Mouse (Mus musculus) gastrocnemius, postnatal 25 days (tissue): ENCODE data around the gene Rexo1. TPM values are rescaled to one million over a fixed set of nuclear protein-coding genes. Genes with fewer than 3 reads are reported as not detected.
A peak's percentile ranks its signal among the peaks of the same experiment; 100 is the strongest.
"Not testable (repeated sequence)": the region's sequence is repeated elsewhere in the genome, so short reads cannot be mapped to it uniquely, and the experiment has no call there.

Source experiments
- DNase-seq: peaks from one replicate; pipeline ENCODE4 v3.0.0; 2022
- long read RNA-seq, 2 experiments: library from polyadenylated mRNA; stranded (forward); transcript quantifications; one replicate each; pipeline ENCODE4 v2.0.0; 2021
- total RNA-seq, 2 experiments: library from RNA; stranded (reverse); gene quantifications; 1 replicate in 1 of 2; 2 replicates in 1 of 2; pipeline ENCODE4 v1.2.3; 2021

Gene Rexo1
- 1 to 10 TPM; 8.4 to 9.3 TPM for total RNA-seq
- long read RNA-seq, experiment 1, full-length matches to known transcripts: 1 of 8 reads
- long read RNA-seq, experiment 1, partial matches to known transcripts: 3 of 8 reads
- long read RNA-seq, experiment 1, other reads (novel, unspliced or antisense): 4 of 8 reads
- long read RNA-seq, experiment 2, full-length matches to known transcripts: 4 of 10 reads
- long read RNA-seq, experiment 2, partial matches to known transcripts: 2 of 10 reads
- long read RNA-seq, experiment 2, other reads (novel, unspliced or antisense): 4 of 10 reads

DNA sequence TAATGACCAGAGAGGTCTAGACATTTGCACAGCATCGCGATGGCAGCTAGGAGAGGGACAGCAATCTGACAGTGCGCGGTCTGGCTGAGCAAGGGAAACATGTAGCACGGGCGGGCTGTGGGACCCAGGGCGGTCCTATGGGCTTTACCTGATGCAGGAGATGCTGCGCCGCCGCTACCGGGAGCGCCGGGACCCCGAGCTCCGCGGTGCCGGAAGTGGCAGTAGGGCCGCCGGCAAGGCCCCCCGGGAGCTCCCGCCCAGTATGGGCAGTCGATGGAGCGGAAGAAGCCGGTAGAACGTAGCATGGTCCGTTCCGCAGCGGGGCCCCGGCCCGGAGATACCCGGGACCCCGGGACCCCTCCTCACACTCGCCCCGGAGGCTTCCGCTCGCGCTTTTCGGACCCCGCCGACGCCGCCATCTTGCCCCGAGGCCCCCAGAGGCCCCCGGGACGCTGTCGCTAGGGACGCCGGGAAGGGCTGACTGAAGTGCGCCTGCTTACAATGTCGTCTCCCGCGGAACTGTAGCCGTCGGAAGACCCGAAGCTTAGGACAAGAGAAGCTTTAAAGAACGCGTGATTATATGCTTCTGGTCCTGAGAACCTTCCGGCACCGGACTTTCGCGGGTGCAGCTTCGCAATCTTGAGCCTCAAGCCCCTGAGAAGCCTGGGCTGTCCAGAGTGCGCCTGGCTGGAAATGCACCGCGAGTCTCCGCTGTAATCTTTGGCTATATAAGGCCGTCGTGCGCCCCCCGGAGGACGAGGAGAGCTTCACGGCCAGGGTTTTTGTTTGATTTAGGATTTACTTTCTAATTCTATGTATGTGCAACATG, at the start of gene Rexo1:
Gene Rexo1, minus strand, starts transcription at position 445 of the 829 bp plus-strand sequence.
- DNase-seq: peak; percentile 88

DNA sequence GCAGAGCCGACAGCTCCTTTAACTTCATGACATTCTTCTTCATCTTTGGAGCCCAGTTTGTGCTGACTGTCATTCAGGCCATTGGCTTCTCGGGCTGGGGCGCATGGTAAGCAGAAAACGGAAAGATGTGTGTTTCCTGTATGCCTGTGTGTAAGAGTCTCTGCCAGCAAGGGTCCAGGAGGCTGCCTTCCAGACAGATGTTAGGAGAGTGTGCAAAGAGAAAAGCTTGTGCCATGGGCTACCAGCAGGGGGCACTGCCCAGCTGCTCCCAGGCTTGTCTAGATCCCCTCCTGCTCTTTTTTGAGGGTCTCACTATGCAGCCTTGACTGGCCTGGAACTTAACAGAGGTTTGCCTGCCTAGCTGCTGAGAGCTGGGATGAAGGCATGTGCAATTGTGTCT, 49.7 kb upstream of the Rexo1 start:
- no peak for DNase-seq

DNA sequence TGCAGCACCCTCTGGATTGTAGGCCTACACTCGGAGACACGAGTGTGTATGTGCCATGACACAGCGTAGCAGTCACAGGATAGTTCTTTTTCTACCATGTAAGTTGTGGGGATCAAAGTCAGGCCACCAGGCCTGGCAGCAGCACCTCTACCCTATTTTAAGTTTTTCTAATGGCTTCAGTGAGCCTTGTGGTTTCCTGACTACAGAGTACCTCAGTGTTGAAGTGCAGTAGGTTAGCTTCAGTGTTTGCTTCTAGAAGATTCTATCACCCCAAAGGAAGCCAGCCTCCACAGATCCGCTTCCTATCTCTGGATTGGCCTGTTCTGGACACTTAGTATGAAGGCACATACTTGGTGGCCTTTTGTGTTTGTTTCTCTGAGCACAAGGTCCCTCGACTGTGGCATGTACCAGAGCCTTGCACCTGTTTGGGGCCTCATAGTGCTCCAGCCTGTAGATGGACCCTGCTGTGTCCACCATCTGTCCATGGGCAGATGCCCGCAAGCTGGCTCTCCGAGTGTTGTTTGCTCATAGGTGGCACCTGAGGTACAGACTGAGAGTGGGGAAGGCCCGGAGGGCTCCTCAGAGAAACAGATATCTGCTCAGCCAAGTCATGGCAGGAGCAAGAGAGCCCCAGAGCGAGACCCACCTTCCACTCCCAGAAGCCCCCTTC, 48.9 kb upstream of the Rexo1 start:
- DNase-seq: no peak

DNA sequence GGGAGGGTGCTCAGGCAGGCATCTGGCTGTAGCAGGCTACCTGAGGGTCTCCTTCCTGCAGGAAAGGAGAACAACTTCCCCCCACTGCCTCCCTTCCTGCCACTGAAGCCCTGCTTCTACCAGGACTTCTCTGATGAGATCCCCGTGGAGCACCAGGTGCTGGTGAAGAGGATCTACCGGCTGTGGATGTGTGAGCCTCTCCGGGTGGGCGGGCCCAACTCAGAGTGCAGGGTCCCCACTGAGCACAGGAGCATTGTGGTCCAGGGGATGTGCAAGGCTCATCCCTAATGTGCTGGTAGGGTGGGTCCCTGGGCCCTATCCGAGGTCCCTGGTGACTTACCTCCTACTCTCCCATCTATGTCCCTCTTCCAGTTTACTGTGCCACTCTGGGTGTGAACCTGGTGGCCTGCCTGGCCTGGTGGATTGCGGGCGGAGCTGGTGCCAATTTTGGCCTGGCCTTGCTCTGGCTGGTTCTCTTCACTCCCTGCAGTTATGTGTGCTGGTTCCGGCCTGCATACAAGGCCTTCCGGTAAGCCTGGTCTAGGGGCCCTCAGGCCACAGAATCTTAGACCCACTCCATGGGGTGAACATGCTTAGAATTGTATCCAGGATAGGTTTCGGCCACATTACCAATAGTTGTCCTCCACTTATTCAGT, 48.0 kb upstream of the Rexo1 start:
- DNase-seq: no peak

DNA sequence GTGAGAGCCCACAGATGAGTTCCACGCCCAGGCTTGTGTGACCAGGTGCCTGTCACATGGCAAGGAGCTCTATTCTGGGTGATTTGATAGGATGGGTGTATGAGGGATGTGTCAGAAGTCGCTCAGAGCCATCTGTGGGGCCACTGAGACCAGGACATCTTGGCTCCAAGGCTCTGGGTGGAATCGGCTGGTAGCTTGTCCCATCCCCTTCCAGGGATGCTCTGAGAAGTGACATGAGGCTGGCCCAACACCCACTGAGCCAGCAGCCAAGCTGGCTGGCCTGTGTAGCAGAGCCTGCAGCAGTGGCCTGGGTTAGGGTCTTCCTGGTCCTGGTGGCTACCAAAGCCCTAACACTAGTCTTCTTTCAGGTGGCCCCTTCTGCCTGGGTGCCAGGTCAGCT, 47.1 kb upstream of the Rexo1 start:
- no peak for DNase-seq

DNA sequence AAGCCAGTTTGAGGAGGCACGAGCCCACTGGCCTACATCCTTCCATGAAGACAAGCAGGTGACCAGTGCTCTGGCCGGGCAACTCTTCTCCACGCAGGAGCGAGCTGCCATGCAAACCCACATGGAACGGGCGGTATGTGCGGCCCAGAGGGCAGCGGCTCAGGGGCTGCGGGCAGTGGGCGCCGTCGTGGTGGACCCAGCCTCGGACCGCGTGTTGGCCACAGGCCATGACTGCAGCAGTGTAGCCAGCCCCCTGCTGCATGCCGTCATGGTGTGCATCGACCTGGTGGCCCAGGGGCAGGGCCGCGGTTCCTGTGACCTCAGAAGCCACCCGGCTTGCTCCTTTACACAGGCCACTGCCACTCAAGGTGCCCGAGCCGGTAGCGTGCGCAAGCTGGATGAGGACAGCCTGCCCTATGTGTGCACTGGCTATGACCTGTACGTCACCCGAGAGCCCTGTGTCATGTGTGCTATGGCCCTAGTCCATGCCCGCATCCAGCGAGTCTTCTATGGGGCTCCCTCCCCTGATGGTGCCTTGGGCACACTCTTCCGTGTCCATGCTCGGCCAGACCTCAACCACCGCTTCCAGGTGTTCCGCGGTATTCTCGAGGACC, 45.5 kb upstream of the Rexo1 start:
- DNase-seq: no peak

DNA sequence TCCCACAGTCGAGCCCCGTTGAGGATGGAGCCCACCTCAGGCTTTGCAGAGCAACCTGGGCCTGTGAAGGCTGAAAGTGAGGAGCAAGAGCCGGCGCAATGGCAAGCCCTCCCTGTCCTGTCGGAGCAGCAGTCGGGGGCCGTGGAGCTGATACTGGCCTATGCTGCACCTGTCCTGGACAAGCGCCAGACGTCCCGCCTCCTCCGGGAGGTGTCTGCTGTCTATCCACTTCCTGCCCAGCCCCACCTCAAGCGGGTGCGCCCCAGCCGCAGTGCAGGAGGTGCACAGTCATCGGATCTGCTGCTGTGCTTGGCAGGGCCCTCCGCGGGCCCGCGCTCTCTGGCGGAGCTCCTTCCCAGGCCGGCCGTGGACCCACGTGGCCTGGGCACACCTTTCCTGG, 44.9 kb upstream of the Rexo1 start:
- no peak for DNase-seq

DNA sequence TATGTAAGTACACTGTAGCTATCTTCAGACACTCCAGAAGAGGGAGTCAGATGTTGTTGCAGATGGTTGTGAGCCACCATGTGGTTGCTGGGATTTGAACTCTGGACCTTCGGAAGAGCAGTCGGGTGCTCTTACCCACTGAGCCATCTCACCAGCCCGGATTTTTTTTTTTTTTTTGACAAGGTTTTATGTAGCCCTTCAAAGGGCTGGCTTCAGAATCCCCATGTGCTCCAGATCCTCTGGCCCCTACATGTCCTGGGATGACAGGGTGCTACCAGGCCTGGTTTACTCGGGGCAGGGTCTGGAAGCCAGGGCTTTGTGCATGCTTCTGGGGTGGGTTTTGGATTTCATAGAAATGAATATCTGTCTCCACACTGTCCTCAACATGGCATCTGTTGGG, 44.4 kb upstream of the Rexo1 start, which contains the start of gene Gm49322:
Gene Gm49322, plus strand, starts transcription at position 301 of the 400 bp plus-strand sequence.
- not testable (repeated sequence) for DNase-seq

DNA sequence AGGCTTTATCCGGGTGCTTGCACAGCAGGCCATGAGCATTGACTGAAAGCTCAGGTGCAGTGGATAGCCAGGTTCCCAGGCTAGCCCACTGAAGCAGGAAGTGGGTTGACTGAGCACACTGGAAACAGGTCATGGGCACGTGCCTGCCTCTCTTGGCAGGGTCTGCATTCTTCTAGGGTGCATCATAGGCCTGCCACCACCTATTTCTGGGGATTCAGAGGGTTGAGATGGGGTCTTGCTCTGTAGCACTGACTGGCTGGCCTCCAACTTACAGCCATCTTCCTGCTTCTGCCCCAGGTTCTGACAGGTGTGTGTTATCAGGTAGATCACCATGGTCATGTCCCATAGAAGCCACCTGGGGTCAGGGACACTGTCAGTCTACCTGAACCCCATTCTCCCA, 43.6 kb upstream of the Rexo1 start:
- no peak for DNase-seq

DNA sequence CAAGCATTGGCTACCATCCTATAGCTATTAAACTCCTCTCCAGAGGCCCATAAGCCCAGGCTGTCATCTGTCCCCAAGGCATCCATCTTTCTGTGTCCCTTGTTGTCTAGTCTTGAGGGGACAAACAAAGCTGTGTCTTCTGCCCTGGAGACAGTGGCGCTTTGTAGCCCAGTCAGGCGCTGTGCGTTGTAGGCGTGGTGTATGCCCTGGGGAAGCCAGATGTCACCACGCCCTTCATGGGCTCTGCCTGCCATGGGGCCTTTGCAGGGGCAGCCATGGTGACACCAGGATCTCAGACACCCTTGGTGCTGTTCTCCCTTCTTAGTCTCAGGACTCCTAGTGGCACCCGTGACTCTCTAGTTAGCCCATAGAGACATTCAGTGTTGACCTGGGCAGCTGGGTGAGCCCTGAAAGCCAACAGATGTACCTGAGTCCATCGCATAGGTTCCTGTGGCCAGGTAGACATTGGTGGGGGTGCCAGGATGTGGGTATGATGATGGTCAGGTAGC, 42.7 kb upstream of the Rexo1 start:
- no peak for DNase-seq

DNA sequence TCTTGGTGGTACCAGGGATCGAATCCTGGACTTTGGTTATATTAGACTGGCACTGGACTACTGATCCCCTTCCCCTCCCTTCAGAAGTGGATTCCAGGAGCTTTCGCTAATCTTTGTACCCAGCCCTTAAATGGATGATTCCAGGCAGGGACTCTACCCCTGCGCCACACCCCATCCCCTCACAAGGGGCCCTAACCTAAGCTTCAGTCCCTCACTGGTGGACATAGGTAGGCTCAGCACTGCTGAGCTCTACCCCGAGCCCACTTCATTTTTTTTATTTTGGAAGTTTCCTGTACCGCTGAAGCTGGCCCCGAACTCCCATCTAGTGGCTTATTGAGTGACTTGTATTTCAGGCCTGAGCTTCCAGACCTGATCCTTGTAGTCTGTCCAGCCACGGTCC, 42.0 kb upstream of the Rexo1 start:
- no peak for DNase-seq

DNA sequence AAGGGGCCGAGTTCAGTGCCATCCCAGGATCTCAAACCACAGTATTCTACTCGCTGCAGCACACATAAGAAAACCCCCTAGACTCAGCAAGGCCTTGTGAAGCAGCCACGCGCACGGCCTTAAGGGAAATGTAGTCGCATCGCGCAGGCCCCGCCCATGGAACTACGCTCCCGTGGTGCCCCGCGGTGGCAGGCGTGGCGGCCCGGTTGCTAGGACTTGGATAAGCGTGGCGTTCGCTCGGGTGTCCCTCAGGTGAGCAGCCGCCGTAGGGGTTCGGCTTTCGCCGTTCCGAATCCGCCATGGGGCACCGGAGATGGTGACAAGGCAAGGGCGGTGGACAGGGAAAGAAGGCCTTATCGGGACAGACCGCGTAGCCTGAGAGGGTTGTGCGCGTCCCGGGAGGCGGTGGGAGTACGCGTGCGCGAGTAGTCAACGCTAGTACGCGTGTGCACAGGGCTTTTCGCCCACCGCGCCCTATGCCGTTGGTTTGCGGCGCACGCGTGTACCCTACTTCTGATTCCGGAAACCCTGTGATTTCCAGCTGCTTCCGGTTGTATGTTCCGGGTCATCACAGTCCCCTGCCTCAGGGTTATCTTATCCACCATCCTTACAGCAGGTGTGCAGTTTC, 41.5 kb upstream of the Rexo1 start, which contains the start of the genes Scamp4 and Adat3:
Gene Scamp4, plus strand, starts transcription at position 175 of the 628 bp plus-strand sequence.
Gene Adat3, plus strand, starts transcription at position 183 of the 628 bp plus-strand sequence.
- peak; percentile 94 for DNase-seq

DNA sequence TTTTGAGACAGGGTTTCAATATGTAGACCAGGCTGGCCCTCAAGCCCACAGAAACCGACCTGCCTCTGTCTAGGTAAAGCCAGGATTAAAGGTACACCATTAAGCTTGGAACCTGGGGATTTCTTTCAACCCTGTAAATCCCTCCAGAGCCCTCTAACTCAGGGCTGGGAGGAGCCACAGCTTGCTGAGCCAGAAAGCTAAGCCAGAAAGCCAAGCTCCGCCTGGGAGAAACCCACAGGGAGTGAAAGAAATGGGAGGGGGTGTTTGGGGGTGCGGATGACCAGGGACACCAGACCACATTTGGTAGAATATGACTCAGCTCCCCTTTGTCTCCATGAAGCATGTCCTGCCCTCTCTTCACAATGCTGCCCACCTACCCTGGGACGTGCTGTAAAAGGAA, 35.0 kb upstream of the Rexo1 start:
- no peak for DNase-seq

DNA sequence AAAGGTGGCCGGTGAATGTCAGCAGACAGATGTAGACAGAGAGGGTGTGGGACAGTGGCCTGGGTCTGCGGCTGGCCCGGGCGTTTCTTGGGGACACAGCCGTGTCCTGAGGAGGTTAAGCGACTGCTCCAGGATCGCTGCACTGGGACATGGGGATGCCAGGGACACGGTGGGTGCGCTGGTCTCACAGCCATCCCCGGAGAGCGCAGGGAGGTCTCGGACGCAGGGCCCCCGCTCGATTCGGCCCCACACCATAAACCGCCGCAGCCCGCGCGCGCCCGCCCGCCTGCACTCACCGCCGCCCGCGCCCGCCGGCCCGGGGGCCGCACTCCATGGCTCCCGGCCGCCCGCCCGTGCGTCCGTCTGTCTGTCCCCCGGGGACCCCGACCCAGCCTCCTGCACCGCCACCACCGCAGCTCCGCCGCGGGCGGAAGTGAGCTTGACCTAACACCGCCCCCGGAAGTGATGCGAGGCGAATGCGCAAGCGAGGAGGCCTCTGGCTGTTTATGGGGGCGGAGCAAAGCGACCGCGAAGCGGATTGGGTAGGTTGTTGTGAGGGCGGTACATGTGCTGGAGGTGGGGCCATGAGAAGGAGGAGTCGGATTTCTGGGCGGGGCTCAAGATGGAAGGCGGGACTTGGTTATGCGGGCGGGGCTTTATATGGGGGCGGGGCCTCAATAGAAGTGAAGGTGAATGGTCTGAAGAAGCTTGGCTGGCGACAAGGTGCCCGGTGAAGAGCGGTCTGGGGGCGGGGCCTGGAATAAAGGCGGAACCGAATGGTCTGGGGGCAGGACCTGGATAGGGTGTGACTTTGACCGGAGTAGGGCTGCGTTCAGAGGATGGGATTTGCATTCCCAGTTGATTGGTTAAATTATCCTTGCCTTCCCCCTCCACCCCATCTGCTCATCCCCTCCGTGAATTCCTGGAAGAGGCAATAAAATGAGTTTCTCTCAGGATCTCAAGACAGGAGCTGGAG, 28.8 kb upstream of the Rexo1 start, which contains the start of gene Abhd17a:
Gene Abhd17a, minus strand, starts transcription at position 463 of the 976 bp plus-strand sequence.
- peak; percentile 96 for DNase-seq

DNA sequence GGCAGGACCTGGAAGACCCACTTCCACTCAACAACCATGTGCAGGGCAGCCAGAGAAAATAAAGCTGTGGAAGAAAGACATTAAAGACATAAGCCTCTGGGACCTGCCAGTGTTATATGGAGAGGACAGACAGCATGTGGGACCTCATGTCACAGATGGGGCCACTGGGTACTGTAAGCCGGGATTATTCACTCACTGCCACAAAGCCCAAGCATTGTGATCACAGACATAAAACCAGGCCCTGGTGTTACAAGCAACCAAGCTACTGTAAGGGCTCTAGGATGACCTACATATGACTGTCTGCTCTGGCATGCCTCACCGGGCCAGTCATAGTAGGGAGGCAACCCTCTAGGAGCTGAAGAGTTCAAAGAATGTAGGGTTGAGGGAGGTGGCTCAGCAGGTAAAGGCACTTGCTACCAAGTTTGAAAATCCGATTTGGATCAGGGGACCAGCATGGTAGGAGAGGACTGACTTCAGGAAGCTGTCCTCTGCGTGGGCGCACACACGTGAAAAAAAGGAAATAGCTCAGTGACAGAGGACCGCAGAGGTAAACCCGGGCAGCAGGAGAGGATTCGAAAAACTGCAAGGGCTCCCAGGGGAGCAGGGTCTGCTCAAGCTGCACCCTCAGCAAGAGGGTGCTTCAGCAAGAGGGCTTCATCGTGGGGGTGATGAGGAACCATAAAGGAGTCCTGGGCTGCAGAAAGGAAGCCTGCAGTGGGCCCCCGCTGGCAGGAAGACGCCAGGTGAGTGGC, 27.9 kb upstream of the Rexo1 start:
- DNase-seq: no peak

DNA sequence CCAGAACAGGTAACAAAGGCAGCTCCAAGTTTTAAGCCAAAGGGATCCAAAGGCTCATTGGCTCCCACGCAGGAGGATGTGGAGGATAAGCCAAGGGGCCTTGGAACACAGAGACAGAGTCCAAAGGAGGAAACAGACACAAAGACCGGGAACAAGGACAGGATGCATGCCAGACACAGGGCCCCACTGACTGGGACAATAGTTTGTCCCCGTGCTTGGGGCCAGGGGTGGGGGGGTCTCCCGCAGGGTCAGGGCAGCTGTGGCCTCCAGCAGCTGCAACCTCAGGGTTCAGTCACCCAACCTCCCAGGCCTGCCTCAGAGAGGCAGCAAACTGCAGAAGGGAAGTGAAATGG, 25.9 kb upstream of the Rexo1 start:
- DNase-seq: no peak

DNA sequence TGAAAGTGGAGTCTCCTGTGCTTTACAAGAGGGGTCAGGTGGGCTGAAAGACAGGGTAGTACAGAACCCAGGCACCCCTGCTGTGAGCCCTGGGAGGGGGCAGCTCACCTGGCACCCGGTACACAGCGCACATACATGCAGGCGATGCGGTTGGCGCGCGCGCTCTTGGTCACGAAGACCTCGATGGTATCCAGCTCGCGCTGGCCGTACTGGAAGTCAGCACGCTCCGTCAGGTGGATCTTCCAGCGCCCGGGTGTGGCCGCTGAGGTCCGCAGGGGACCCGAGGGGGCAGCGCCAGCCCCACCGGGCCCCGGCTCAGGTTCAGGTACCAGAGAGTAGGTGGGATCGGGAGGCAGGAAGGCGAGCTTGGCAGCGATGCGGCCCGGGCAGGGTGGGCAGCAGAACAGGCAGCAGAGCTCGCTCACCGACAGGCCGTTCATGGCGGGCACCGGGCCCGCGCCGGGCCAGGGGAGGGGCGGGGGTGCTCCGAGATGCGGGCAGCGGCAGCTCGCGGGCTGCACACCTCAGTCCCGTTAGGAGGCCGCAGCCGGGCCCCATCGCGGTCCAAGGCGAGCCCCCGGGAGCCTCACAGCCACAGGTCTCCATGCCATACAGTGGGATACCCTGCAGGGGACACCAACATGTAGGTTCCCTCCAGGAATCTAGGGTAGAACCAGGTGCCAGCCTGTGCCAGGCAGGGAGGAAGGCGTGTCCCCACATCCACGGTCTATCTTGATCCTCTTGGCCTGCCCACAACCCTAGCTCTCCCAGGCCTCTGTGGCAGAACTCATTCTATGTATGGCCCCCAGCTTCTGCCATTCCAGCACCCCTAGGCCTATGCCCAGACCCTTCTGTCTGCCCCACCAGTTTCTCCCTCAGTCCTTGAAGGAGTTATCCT, 25.3 kb upstream of the Rexo1 start:
- DNase-seq: no peak

DNA sequence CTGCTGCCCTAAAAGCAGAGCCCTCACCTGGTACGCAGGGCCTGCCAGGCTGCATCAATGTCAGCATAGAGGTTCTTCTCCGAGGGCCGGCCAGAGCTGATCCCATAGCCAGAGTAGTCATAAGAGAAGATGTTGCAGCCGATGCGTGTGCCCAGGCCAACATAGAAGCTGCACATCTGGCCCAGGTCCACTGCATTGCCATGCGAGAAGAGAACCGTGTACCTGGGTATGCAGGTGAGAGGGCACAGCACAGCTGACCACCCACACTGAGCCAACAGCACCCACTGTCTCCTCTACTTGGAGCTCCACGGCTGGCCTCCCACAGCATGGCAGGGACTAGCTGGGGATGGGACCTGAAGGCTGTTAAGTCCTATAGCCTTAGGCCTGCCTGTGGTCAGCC, 24.2 kb upstream of the Rexo1 start:
- DNase-seq: no peak
